Mouse (Mus musculus) midbrain, embryonic 10.5 days (tissue): ENCODE measurements around the gene Ccl8. TPM values are rescaled to one million over a fixed set of nuclear protein-coding genes. Genes with fewer than 3 reads are reported as not detected.

Source experiments
- DNase-seq: peaks from one replicate; pipeline ENCODE4 v3.0.0-alpha.2; 2017; ENCODE audit warnings: low spot score
- H3K27ac ChIP-seq: fragments of 300-500 bp; sonication (generic); replicated peaks from 2 replicates; pipeline ENCODE4 v1.5.1; 2016; ENCODE audit warnings: mild to moderate bottlenecking
- H3K27me3 ChIP-seq: fragments of 300-500 bp; sonication (generic); 2 replicates; pipeline ENCODE4 v1.6.1; 2016; ENCODE audit warnings: low read depth, mild to moderate bottlenecking; ENCODE audit not compliant: poor library complexity, severe bottlenecking
- H3K36me3 ChIP-seq: fragments of 300-500 bp; sonication (generic); 2 replicates; pipeline ENCODE4 v1.6.1; 2016; ENCODE audit warnings: mild to moderate bottlenecking, moderate library complexity
- H3K4me1 ChIP-seq: fragments of 300-500 bp; sonication (generic); 2 replicates; pipeline ENCODE4 v1.6.1; 2016
- H3K4me3 ChIP-seq: fragments of 300-500 bp; sonication (generic); 2 replicates; pipeline ENCODE4 v1.5.1; 2016; ENCODE audit warnings: mild to moderate bottlenecking, moderate library complexity
- H3K9me3 ChIP-seq: fragments of 300-500 bp; sonication (generic); replicated peaks from 2 replicates; pipeline ENCODE4 v1.6.1; 2016; ENCODE audit warnings: mild to moderate bottlenecking
- WGBS: fragments of 180-500 bp; shearing (Covaris S2); methylation state at CpG from one replicate; pipeline ENCODE4 v1.1.7; 2016; 5-methylcytosine and 5-hydroxymethylcytosine counted together
- polyA plus RNA-seq: library from polyadenylated mRNA; unstranded; fragments of >200 nt; fragmentation: Nextera tagmentation; extraction: Ambion mirVana; gene quantifications from 2 replicates; pipeline ENCODE4 v1.2.1, GENCODE M21; 2016

Ccl8 gene
- polyA plus RNA-seq, 1 experiment from 2014 or later = not detected

- Histone ChIP-seq H3K9me3 (no peaks in the 10 kb centered on the region), H3K36me3 (no peaks in the 10 kb centered on the region), H3K27ac (no peak overlapping the region), H3K4me3 (no peak overlapping the region), H3K4me1 (no peaks in the 10 kb centered on the region), H3K27me3 (no peaks in the 10 kb centered on the region)
- no peak for DNase-seq
These were observed 5.4 kb upstream of the Ccl8 start for GRCm38 (mm10) chr11:82109611-82110010.

DNA sequence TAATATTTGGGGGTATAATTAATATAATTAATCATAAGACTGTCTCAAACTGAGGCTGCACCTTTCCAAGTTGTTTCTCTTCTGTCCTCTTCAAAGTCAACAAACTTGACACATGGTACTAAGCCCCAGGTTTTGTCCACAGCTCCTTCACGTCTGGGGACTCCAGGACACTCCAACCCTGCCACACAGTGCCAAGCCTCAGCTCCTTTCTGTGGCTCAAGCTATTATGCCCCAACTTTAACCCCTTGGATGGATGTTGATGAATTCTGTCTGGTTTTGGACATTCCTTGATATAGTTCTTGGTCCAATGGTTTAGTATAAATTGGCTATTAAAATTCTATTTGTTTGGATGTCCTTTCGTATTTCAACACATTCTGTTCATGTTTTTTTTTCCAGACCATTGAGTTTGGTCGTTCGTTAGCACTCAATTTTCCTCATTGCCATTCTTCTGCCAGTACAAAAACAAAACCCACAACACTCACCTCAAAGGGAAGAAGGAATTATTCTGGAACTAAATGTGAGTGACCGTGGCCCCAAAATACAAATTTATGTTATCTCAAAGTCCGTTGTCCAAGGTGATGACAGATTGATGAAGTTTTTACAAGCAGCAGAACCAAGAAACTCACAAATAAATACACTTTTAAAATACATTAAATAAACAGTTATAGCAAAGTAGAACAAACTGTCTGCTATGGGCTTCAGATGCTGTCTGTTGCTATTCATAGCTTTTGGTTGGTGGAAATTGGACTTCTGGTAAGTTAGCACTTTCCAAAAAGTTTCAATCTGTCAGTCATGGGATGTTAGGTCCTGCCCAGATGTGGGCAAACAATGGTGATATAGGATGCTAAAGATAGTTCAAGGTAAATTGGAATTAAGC is 4.4 kb upstream of the Ccl8 start:
- WGBS = 85% methylated on average over 6 of the region's 6 CpGs

GRCm38 (mm10) chr11:82116041-82116440 is 1.1 kb downstream of the Ccl8 start:
- no peak overlapping the region for H3K27ac ChIP-seq
- H3K4me1 ChIP-seq = no peaks in the 10 kb centered on the region
- H3K4me3 ChIP-seq = no peak overlapping the region
- no peak for DNase-seq
- no peaks in the 10 kb centered on the region for H3K27me3 ChIP-seq
- 92% methylated on average over 3 of the region's 3 CpGs for WGBS
- H3K36me3 ChIP-seq = no peaks in the 10 kb centered on the region
- H3K9me3 ChIP-seq = no peaks in the 10 kb centered on the region

More for the DNA sequence above, 4.4 kb upstream of the Ccl8 start:
- H3K27me3 ChIP-seq = no peaks in the 10 kb centered on the region
- no peaks in the 10 kb centered on the region for H3K36me3 ChIP-seq
- no peak overlapping the region for H3K27ac ChIP-seq
- no peaks in the 10 kb centered on the region for H3K9me3 ChIP-seq
- H3K4me1 ChIP-seq = no peaks in the 10 kb centered on the region
- H3K4me3 ChIP-seq = no peak overlapping the region
- DNase-seq = no peak

DNA sequence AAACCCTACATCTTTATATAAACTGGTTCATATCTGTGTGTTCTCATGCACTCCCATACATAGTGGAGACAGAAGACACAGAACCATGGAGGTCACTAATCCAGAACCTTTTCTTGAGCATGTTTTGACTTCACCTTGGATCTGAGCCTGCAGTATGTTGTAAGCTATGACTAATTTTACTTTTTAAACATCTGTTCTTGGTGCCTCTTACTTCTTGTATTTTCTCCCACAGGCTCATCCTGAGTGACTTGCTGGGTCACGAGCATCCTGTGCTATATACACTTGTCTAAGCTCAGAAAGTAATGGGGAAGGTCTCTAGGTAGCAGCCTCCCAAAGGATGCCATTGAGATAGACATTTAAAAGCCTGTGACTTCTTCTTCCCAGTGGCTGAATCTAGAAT is 18.0 kb downstream of the Ccl8 start:
- no peaks in the 10 kb centered on the region for H3K9me3 ChIP-seq
- H3K27ac ChIP-seq = no peak overlapping the region
- no peak overlapping the region for H3K4me3 ChIP-seq
- DNase-seq = no peak
- WGBS = 74% methylated on average over 1 of the region's 1 CpGs
- no peaks in the 10 kb centered on the region for H3K4me1 ChIP-seq
- no peaks in the 10 kb centered on the region for H3K36me3 ChIP-seq
- no peaks in the 10 kb centered on the region for H3K27me3 ChIP-seq

GRCm38 (mm10) chr11:82136196-82136595 is 21.2 kb downstream of the Ccl8 start:
- Histone ChIP-seq H3K9me3 (no peaks in the 10 kb centered on the region), H3K36me3 (no peaks in the 10 kb centered on the region), H3K4me3 (no peak overlapping the region), H3K27me3 (no peaks in the 10 kb centered on the region; the same call in 1 of the 2 replicates), H3K4me1 (no peaks in the 10 kb centered on the region), H3K27ac (no peak overlapping the region)
- 90% methylated on average over 2 of the region's 2 CpGs for WGBS
- DNase-seq = no peak

- no peaks in the 10 kb centered on the region for H3K9me3 ChIP-seq
- no peak overlapping the region for H3K27ac ChIP-seq
- H3K27me3 ChIP-seq = no peaks in the 10 kb centered on the region; the same call in 1 of the 2 replicates
- 80% methylated on average over 7 of the region's 7 CpGs for WGBS
- H3K36me3 ChIP-seq = no peaks in the 10 kb centered on the region
- no peak overlapping the region for H3K4me3 ChIP-seq
- no peak for DNase-seq
- no peaks in the 10 kb centered on the region for H3K4me1 ChIP-seq
These were observed 24.6 kb downstream of the Ccl8 start for GRCm38 (mm10) chr11:82139492-82140094.

- Histone ChIP-seq H3K4me3 (no peak overlapping the region), H3K4me1 (no peaks in the 10 kb centered on the region), H3K9me3 (no peaks in the 10 kb centered on the region), H3K27me3 (no peaks in the 10 kb centered on the region), H3K27ac (no peak overlapping the region), H3K36me3 (no peaks in the 10 kb centered on the region)
- DNase-seq = no peak
- WGBS = 88% methylated on average over 2 of the region's 2 CpGs
These were observed 44.1 kb downstream of the Ccl8 start for GRCm38 (mm10) chr11:82159126-82159525.

DNA sequence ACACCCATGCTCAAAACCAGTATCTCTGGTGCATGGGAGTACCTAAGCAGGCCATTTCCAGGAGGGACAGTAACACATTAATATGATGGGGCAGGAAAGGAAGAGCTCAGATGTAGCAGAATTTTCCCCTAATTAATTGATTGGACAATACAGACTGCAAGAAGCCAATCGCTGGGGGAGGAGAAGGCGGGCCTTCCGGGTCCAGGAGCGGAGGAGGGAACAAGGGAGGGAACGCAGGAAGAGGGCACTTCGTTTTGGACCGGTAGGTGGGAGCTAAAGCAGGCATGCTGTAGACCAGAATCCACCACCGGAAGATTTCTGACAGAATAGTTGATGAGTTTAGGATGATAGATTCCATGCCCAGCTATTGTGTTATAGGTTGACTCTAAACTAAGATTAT is 48.3 kb downstream of the Ccl8 start:
- no peak overlapping the region for H3K27ac ChIP-seq
- H3K4me3 ChIP-seq = no peak overlapping the region
- no peaks in the 10 kb centered on the region for H3K36me3 ChIP-seq
- H3K4me1 ChIP-seq = no peaks in the 10 kb centered on the region
- H3K9me3 ChIP-seq = no peaks in the 10 kb centered on the region
- DNase-seq = no peak
- H3K27me3 ChIP-seq = no peaks in the 10 kb centered on the region
- 70% methylated on average over 8 of the region's 8 CpGs for WGBS

Other genes with a start within 250 kb of the Ccl8 start
- gene Asic2, start 146.7 kb upstream of the Ccl8 start, polyA plus RNA-seq = 1.7 and 2.0 TPM in 2 replicates
- gene Ccl2, start 79.6 kb upstream of the Ccl8 start, polyA plus RNA-seq = 0.58 and 0.94 TPM in 2 replicates
- gene Gm17268, start 76.6 kb upstream of the Ccl8 start, polyA plus RNA-seq = not detected in 2 replicates
- gene Ccl7, start 69.5 kb upstream of the Ccl8 start, polyA plus RNA-seq = 0.15 and 0.29 TPM in 2 replicates
- not detected in 2 replicates for gene Ccl11, start 57.4 kb upstream of the Ccl8 start, polyA plus RNA-seq
- 1.0 TPM in 1 of 2 replicates, not detected in the other for gene Ccl12, start 13.3 kb upstream of the Ccl8 start, polyA plus RNA-seq
- gene Ccl1, start 190.5 kb downstream of the Ccl8 start, polyA plus RNA-seq = not detected in 2 replicates